In the genomic region with DNA sequence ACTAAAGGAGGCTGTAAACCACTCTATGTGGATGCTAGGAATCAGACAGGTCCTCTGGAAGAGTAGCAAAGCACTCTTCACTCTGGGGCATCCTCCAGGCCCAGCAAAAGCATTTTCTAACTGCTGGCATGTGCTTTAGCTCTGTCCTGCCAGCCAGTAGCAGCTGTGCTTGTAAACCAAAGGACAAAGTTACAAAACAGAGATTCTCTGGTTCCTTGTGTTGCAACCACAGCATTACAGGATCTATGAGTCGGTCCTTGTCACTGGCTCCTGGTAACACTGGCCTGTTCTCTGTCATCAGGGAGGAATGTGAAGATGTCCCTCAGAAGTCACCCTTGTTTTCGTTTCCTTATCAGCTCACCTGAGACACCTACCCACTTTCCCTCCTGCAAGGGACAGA, we compare ENCODE assay signal across 19 mouse cellular contexts. TPM values are rescaled to one million over a fixed set of nuclear protein-coding genes. Genes with fewer than 3 reads are reported as not detected.
DNase-seq lines count a peak whose midpoint lies in the region; ATAC-seq and TF ChIP-seq lines count a peak whose summit lies in the region.
"Had no signal": no experiment of that assay in that cellular context is flagged by ENCODE, and none has a peak within 500 bp of the region (broad histone marks: within the 10 kb centered on the region; RNA-seq: fewer than 3 reads in every experiment).

No protein-coding gene starts in this region.

- peak overlapping the region; percentile 32; the same call in 1 of the 2 replicates for H3K4me3 ChIP-seq in small intestine, adult 2 months (ENCODE audit: low read depth, low read length)
- H3K4me3 ChIP-seq: embryonic facial prominence, embryonic 12.5 days; forebrain, embryonic 15.5 days; heart, embryonic 10.5 days; hindbrain, embryonic 13.5 days; intestine, embryonic 15.5 days had no signal

- TF ChIP-seq POLR2A in small intestine, adult 2 months (IDR thresholded peaks at IDR 0.05; ENCODE audit: low read depth, low read length), result no peak

- TF ChIP-seq CTCF in small intestine, adult 2 months (IDR thresholded peaks at IDR 0.05; ENCODE audit: extremely low read depth, insufficient read length, insufficient replicate concordance, low read depth, low read length), result no peak

- H3K27me3 ChIP-seq in small intestine, adult 2 months (ENCODE audit: control insufficient read depth, insufficient read depth, low read length), result 0 out of 2 replicates have a peak, but pooled peaks cover 2% of the 10 kb centered on the region

- DNase-seq in frontal cortex, postnatal 36 days (ENCODE audit: low spot score in 2 of 2), result no peak
- DNase-seq in 3T3-L1 (ENCODE audit: low read depth, low spot score), result peak; percentile 30
- peak; percentile 69 for DNase-seq in adipocyte (ENCODE audit: low spot score)
- no peak for DNase-seq in retina, embryonic 14.5 days (ENCODE audit: low spot score)
- DNase-seq: adrenal gland, postnatal 36 days; cerebellum, adult 2 months; cerebellum, postnatal 14 days; gastrocnemius, postnatal 14 days; heart, postnatal 10 days had no signal

- peaks cover 18% of the 10 kb centered on the region; the same call in 1 of the 2 replicates for H3K4me1 ChIP-seq in small intestine, adult 2 months (ENCODE audit: control insufficient read depth, insufficient read depth, insufficient read length, low read length)
- H3K4me1 ChIP-seq: forebrain, embryonic 15.5 days had no signal

- ATAC-seq in frontal cortex, adult (ENCODE audit: low TSS enrichment), result 0 out of 2 replicates have a peak, but pooled peaks have one; percentile 27
- ATAC-seq in inflammation-experienced regulatory T-cells, adult 6 months, result no peak
- ATAC-seq: forebrain, embryonic 15.5 days; hindbrain, postnatal 0 days; intestine, embryonic 15.5 days had no signal

- WGBS in small intestine, adult 2 months, result 48% methylated on average over 2 of the region's 2 CpGs

- H3K27ac ChIP-seq in small intestine, adult 2 months (ENCODE audit: insufficient read depth, low read depth, low read length), result peak overlapping the region; percentile 87
- H3K27ac ChIP-seq: embryonic facial prominence, embryonic 12.5 days; forebrain, embryonic 15.5 days; heart, embryonic 10.5 days; hindbrain, embryonic 13.5 days; hindbrain, postnatal 0 days; intestine, embryonic 15.5 days had no signal

- H3K36me3 ChIP-seq in small intestine, adult 2 months (ENCODE audit: control insufficient read depth, insufficient read depth, low read length), result peaks cover 32% of the 10 kb centered on the region
- H3K36me3 ChIP-seq: embryonic facial prominence, embryonic 12.5 days; forebrain, embryonic 15.5 days; heart, embryonic 10.5 days; hindbrain, embryonic 13.5 days; intestine, embryonic 15.5 days had no signal

RNA-seq across cellular contexts. Expression of gene Slc15a1, which starts 4.5 kb away (rescaled TPM):
- 31.3 and 304 TPM in 2 replicates for polyA plus RNA-seq in small intestine, adult 2 months (2012; rRNA removed)
- under 1 TPM in 2 of 3 experiments, not detected in 1; 0.15 to 0.17 TPM for polyA plus RNA-seq in inflammation-experienced regulatory T-cells, adult 6 months (2017; shearing (Covaris generic))
- polyA plus RNA-seq: cerebellum, adult 2 months; forebrain, embryonic 11.5 days; forebrain, embryonic 15.5 days; heart, embryonic 10.5 days; hindbrain, embryonic 13.5 days had no signal

Comparison
In these comparisons a context has a peak if more than half of its experiments do, and no peak if none do; other contexts are left out.
1. DNase-seq: peak in 3T3-L1 (single experiment) and adipocyte (single experiment); none in frontal cortex, postnatal 36 days (0 of 2) and retina, embryonic 14.5 days (single experiment).
2. RNA of gene Slc15a1, which starts 4.5 kb away (polyA plus RNA-seq): 31.3 to 304 TPM in small intestine, adult 2 months; 0.15 to 0.17 TPM in inflammation-experienced regulatory T-cells, adult 6 months; every median in the first group is over 10 times any median in the second.